Mouse (Mus musculus): Measurements from ENCODE around the gene Lrrc4c.

Gene Lrrc4c

GRCm38 (mm10) chr2:97469396-97469795 is 1151.4 kb downstream of the Lrrc4c start:
- no peak for DNase-seq (ENCODE audit: low spot score in 2 of 2)

- no peak for DNase-seq (ENCODE audit: low spot score in 2 of 2)
Observed at GRCm38 (mm10) chr2:97478175-97478924, 1160.4 kb downstream of the Lrrc4c start.

DNA sequence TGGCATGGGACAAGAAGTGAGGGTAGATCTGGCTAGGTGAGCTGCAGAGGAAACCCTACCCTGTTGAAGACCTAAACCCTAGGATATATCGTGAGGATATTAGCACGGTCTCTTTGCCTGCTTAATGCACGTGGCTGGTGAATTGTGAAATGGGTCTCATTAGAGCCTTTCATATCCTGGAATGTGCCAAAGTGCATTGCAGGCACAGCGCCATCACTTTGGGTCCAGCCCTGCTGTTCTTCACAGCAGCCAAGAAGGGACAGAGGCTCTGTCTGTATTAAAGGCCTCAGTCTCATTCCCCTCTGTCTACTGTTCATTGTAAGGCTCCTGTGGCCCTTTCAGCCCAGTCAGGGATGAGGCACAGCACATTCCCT is 1160.9 kb downstream of the Lrrc4c start:
- DNase-seq (ENCODE audit: low spot score in 2 of 2): no peak

DNA sequence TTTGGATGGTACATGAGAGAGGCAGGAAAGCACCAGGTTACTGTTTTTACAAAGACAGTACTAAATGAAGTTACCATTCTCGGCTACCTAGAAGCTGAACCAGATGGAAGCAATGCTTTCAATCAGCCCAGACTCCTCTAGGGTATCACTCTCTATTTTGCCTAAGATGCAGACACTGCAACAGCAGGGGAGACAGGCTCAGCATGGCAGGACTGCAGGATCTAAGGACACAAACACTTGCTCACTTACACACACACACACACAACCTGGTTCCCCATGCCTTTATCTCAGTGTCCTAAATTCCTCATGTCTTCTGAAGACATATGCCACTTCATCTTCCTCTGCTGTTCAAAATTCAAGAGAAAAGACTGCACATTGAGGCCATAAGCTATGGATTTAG is 1167.0 kb downstream of the Lrrc4c start:
- DNase-seq (ENCODE audit: low spot score in 2 of 2): no peak

DNA sequence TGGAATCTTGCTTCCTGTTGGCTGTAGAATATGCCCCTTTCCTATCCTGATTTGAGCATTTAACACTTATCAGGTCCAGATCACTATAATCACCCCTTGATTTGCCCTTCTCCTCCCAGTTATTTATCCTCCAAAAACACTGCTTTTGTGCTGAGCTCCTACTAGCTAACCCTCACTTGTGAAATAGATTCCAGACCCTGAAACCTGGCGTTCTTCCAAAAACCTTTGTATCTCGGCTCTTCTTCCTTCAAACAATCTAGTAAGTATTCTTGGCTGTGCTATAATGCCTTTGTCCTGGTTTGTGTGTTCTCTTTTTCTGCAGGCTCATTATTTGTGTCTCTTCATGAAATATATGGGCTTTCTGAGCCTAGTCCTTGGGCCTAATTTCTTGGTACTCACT is 1167.6 kb downstream of the Lrrc4c start:
- DNase-seq (ENCODE audit: low spot score in 2 of 2): no peak

DNA sequence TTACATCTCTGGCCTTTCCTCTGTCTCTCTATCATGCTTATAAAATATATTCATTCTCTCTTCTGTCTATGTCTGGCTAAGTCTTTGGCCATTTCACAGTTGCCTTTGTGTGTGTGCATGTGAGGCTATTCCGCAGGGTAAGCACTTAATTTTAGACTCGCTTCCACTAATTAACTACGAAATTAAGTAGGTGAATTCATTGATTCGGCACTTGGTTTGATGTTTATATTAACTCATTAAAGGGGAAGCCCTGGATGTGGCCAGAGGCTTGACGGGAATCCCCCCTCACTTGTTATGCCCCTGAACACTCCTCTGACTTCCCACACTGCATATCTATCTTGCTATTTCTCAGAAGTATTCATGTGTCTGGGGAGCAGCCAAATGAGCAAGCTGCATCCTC is 1169.6 kb downstream of the Lrrc4c start:
- DNase-seq (ENCODE audit: low spot score in 2 of 2): no peak

- DNase-seq (ENCODE audit: low spot score in 2 of 2): no peak
Observed at GRCm38 (mm10) chr2:97497069-97497468, 1179.1 kb downstream of the Lrrc4c start.

DNA sequence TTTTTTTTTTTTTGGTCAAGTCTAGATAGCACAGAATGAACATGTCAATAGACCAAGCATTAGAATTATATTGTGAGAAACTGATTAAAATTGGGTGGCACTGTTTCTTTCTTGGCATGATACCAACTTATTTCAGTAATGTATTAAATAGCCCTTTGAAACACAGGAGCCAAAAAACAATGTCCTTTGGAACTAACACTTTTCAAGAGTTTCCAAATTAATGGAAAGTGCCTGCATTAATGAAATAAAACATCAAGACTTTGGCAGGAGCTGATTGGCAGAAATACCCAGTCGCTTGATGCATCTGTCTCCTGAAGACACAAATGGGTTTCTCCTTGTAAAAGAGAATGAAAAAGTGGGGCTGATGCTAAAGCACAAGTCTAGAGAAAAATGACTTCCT is 1184.5 kb downstream of the Lrrc4c start:
- no peak for DNase-seq (ENCODE audit: low spot score in 2 of 2)

DNA sequence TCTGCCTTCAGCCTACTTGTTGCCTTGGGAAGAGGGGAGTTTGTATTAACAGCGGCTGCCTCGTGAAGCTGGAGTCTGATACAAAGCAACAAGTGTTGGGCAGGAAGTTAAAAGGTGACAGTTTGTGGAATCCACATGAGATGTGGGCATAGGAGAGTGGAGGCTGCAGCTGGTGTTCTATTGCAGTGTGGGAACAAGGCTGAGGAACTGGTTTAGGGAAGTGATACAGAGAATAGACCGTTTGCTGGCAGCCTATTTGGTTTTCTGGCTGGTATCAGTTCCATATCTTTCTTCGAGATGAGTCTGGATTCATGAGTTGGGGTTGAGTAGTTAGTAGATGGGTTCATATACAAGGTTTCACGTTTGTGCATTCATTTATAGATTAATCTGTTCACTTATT is 1186.9 kb downstream of the Lrrc4c start:
- DNase-seq (ENCODE audit: low spot score in 2 of 2): no peak

DNA sequence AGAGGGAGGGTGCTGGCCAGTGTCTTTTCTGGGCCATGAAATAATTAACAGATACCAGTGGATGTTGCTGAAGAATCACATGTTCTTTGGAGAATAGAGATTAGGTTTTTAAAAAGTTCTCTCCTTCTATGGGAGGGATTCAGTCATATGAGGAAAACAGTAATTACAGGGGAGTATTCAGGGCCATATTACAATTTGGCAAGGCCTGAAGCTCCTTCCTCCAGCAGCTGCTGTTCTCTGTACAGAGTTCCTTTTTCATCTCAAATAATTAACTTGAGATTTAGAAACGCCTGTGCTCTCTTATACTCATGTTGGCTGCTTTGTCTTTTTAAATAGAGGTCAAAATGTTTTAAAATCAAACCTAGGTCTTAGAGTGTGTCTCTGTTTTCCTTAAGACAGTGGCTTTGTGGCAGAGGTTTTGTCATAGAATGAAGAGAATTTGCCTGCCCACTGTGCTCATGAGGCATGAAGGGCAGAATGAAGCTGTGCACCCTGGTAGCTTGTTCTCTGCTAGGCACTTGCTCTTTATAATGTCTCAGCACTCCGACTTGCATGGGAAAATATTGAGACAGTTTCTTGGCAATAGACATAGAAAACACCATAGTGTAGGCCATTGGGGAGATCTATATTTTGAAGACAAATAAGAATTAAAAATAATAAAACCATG is 1206.4 kb downstream of the Lrrc4c start:
- DNase-seq (ENCODE audit: low spot score in 2 of 2): no peak

DNA sequence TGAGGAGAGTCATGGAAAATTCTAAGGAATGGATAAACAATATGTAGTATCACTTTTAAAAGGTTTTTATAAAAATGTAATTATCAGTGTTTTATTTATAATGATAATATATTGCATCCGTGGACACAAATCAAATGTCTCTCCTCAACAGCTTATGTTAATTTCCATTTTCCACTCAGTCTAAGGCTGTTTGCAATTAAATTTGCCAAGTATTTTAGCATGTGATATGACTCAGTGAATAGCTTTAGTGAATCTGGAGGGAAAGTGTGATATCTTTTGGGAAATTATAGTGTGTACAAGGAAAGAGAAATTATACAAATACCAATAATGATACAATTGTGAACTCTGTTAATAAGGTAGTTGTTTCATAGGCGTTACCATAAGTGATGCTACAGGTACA is 1207.1 kb downstream of the Lrrc4c start:
- no peak for DNase-seq (ENCODE audit: low spot score in 2 of 2)

DNA sequence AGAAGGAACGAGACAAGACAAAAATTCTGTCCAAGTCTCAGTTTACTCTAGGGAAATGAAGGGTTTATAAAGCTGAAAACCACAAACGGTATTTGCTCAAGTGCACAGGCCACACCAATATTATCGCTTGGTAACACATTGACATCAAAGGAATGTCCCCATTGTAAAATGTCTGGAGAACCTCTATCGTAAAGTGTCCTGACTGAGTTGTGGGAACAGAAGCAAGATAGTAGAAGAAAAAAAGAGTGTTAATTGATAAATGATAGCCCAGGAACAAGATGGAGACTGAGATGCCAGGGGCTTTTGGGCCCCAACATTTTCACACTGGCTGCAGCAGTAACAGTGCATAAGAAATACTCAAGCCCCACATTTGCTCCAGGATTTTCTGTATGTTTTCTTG is 1212.7 kb downstream of the Lrrc4c start:
- no peak for DNase-seq (ENCODE audit: low spot score in 2 of 2)

DNA sequence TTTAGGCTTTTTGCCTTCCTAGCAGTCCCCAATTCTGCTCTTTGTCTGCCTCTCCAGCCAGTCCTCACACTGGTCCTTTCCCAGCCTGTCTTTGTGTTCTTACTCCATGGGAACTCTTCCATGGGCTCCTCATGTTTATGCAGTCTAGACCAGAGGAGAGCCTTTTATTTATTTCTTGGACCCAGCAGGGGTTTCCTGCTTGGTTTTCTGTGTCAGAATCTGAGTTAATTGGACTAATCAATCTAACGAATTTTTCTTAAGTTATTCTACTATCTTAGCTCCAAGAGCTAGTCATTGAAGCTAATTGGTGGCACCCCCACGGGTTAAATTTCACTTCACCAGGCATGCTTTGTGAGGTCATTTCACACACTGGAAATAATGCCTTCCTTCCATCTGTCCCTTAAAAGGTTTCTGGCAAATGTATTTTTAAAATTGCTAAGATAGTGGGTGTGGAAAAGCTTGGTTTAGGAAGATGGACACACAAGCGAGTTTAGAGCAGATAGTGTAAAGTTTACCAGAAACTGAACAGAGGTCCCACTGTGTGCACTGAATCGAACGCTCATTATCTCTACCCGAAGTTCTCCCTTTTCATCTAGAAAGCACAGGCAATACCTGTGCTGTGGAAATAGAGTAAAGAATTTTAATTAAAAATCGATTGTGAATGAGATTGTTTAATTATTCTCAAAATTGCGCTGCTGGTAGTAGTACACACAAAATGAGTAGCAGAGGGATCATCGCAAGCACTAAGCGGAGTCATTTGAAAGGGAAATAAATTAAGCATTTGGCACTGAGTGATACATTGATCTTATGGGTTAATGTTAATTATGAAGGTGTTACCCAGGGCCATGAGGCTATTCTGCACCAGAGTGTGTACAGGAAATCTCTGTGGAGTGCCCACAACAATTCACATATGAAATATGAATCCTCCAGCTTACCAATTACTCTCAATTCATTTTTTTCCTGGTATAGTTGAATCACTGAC is 1226.0 kb downstream of the Lrrc4c start:
- DNase-seq (ENCODE audit: low spot score in 2 of 2): no peak

- no peak for DNase-seq (ENCODE audit: low spot score in 2 of 2)
Observed at GRCm38 (mm10) chr2:97544673-97545071, 1226.7 kb downstream of the Lrrc4c start.

DNA sequence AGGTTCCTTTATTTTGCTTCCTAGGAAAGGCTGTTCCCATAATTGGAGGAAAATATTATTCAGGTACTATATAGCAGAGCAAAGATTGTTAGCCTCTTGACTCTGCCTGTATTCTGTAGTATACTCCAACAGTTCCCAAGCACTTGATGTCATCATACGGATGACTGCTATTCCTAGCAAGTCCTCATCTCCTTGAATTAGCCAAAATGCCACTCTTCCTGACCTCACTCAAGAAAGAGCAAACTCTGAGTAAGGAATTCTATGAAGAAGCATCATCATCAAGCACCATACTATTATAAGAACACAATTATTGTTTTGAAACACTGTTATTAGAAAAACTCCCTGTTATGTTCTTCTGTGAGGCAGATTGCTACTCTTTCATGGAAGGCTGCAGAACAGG is 1228.0 kb downstream of the Lrrc4c start:
- no peak for DNase-seq (ENCODE audit: low spot score in 2 of 2)

DNA sequence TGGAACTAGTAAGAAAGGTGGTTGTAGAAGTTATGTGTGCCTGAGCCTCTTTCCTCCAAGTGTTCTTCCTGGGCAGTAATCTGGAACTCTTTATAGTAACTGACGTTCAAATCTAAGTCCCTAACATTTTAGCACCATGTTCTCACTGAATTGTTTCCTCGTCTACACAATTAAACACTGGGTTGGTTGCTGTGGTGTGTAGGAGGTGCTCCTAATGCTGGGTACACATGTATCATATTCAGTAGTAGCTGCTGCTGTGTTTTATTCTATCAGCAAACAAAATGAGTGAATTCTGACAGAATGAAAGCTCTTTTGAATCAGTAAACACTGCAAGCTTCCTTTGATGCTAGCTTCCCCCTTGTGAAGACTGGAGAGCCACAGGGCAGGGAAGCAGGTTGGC is 1246.5 kb downstream of the Lrrc4c start:
- DNase-seq (ENCODE audit: low spot score in 2 of 2): no peak

DNA sequence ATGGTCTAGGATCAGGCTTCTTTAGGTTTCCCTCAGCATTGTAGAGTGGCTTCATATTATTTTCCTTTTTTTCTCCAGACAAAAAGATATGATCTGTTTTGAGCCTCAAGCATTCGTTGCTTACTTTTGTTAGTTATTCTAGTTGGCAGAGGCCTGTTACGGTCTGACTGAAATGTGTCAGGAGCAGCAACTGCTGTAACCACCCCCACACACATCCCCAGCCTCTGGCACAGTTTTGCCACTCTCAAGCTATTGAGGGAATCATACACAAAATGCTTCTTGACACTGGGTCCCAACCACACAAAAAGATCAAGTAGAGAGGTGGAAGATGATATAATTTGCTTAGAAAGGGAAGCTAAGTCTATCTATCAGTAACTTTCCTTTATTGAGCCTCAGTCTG is 1251.0 kb downstream of the Lrrc4c start:
- DNase-seq (ENCODE audit: low spot score in 2 of 2): no peak

DNA sequence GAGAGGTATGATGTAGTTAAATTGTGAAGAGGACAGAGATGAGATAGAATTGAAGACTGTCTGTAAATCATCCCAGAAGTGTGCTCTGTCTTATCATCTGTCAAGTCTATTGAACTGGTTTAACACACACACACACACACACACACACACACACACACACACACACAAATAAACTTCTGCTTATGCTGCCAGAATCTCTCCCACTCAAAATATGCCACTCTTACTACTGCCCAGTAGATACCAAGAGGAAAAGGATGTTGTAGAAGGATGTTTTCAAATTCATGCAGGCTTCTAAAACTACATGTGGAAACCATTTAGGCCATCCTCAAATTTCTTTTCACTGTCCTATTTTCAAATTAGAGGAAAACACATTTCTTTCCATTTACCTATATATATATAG is 1257.0 kb downstream of the Lrrc4c start:
- DNase-seq (ENCODE audit: low spot score in 2 of 2): no peak

DNA sequence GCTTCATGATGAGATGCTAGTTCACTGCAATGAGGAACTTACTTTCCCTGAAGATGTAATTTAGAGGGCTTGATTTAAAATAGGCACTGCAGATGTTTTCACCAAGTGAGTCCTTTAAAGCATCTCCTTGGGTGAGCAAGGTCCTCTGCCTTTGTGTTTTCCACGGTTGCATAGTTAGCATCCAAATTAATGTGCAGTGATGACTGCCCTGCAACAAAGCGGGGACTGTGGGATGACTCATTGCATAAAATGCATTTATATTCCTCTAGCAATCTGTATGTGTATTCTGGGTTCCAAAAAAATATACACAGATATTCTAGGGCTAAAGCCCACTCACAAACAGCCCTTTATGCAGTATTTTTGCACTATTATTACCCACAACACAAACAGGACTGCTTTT is 1263.2 kb downstream of the Lrrc4c start:
- DNase-seq (ENCODE audit: low spot score in 2 of 2): no peak

DNA sequence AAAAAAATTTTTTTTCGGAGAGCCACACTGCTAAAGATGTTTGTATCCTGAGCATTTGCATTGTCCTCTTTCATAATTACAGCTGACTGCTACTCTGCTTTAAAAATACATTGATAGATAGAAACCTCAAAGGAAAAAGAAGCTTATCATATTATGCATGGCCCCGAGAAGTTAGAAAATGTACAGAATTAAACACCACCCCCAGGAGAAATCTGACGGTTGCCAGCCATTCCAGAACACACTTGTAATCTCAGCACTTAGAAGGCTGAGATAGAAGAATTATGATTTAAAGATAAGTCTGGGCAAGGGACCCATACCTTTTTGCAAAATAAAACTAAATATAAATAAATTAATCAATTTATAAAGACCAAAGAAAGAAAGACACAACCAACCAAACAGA is 1268.4 kb downstream of the Lrrc4c start:
- no peak for DNase-seq (ENCODE audit: low spot score in 2 of 2)

- DNase-seq (ENCODE audit: low spot score in 2 of 2): no peak
Observed at GRCm38 (mm10) chr2:97590563-97590962, 1272.6 kb downstream of the Lrrc4c start.

DNA sequence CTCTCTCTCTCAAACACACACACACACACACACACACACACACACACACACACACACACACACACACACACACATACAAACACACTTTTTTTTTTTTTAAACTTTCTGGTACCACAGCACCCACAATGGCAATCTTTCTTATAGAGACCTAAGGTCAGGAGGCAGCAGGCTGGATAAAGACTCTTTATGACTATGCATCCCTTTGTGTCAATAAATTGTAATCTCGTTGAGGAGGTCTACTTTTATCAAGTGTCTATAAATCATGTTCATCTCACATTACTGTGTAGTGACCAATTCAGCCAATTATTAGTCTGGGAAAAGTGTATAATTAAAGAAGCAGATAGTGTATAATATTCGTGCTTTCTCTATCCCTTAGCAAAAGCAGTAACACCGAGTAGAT is 1286.2 kb downstream of the Lrrc4c start:
- no peak for DNase-seq (ENCODE audit: low spot score in 2 of 2)

Data from spleen, postnatal 4 days (tissue).